Mouse (Mus musculus) embryo, embryonic 10.5 days (tissue): ENCODE data around the gene Itpripl1.
"Not testable (repeated sequence)": the region's sequence is repeated elsewhere in the genome, so short reads cannot be mapped to it uniquely, and the experiment has no call there.

Experiments
- DNase-seq: peaks from one replicate; pipeline ENCODE4 v3.0.0-alpha.2; 2015; ENCODE audit warnings: low spot score

The Itpripl1 gene

GRCm38 (mm10) chr2:127090151-127090550, 53.1 kb downstream of the Itpripl1 start:
- not testable (repeated sequence) for DNase-seq
